Mouse (Mus musculus): Measurements from ENCODE around the gene Slc35b3. TPM values are rescaled to one million over a fixed set of nuclear protein-coding genes. Genes with fewer than 3 reads are reported as not detected.

Gene Slc35b3
- total and polyA plus RNA-seq, 3 experiments = 12.8 to 34.2 (median 26.6) TPM

- H3K36me3 ChIP-seq (replicated peaks) = no peaks in the 10 kb centered on the region
- H3K27me3 ChIP-seq (ENCODE audit: insufficient read depth, low read length) = peaks cover 11% of the 10 kb centered on the region
- no peak for ATAC-seq (ENCODE audit: extremely low read depth, insufficient number of reproducible peaks, low FRiP score, poor library complexity, severe bottlenecking)
- no peaks in the 10 kb centered on the region for H3K9me3 ChIP-seq (replicated peaks)
- no peak overlapping the region for H3K4me3 ChIP-seq (ENCODE audit: low read depth, low read length)
- no peak for DNase-seq (ENCODE audit: low spot score)
- TF ChIP-seq POLR2AphosphoS5 (IDR thresholded peaks at IDR 0.05; ENCODE audit: insufficient replicate concordance, low read depth, low read length) (no peak), GATA1 (IDR thresholded peaks at IDR 0.05; ENCODE audit: borderline replicate concordance, low read length) (no peak), CTCF (IDR thresholded peaks at IDR 0.05; ENCODE audit: low read depth, low read length) (no peak), TAL1 (conservative IDR thresholded peaks at IDR 0.05; ENCODE audit: low read depth, low read length) (no peak), GATA2 (IDR thresholded peaks at IDR 0.05; ENCODE audit: borderline replicate concordance, low read depth, low read length) (no peak)
- H3K4me1 ChIP-seq (ENCODE audit: insufficient read depth, low read depth, low read length) = no peaks in the 10 kb centered on the region
These were observed 11.9 kb upstream of the Slc35b3 start for GRCm38 (mm10) chr13:38972602-38973001.

- no peak for TF ChIP-seq GATA1 (IDR thresholded peaks at IDR 0.05; ENCODE audit: borderline replicate concordance, low read length)
- no peak for TF ChIP-seq GATA2 (IDR thresholded peaks at IDR 0.05; ENCODE audit: borderline replicate concordance, low read depth, low read length)
- no peak for TF ChIP-seq CTCF (IDR thresholded peaks at IDR 0.05; ENCODE audit: low read depth, low read length)
- no peak for TF ChIP-seq TAL1 (conservative IDR thresholded peaks at IDR 0.05; ENCODE audit: low read depth, low read length)
- no peak overlapping the region for H3K4me3 ChIP-seq (ENCODE audit: low read depth, low read length)
- ATAC-seq (ENCODE audit: extremely low read depth, insufficient number of reproducible peaks, low FRiP score, poor library complexity, severe bottlenecking) (no peak), DNase-seq (ENCODE audit: low spot score) (no peak)
- peaks cover 20% of the 10 kb centered on the region for H3K27me3 ChIP-seq (ENCODE audit: insufficient read depth, low read length)
- no peaks in the 10 kb centered on the region for H3K36me3 ChIP-seq (replicated peaks)
- no peaks in the 10 kb centered on the region for H3K9me3 ChIP-seq (replicated peaks)
- peaks cover 7% of the 10 kb centered on the region for H3K4me1 ChIP-seq (ENCODE audit: insufficient read depth, low read depth, low read length)
These were observed 10.4 kb upstream of the Slc35b3 start for GRCm38 (mm10) chr13:38971047-38971446.

GRCm38 (mm10) chr13:38967518-38967917 is 6.8 kb upstream of the Slc35b3 start:
- ATAC-seq (ENCODE audit: extremely low read depth, insufficient number of reproducible peaks, low FRiP score, poor library complexity, severe bottlenecking) (no peak), DNase-seq (ENCODE audit: low spot score) (no peak)
- no peak overlapping the region for H3K4me3 ChIP-seq (ENCODE audit: low read depth, low read length)
- peaks cover 7% of the 10 kb centered on the region for H3K4me1 ChIP-seq (ENCODE audit: insufficient read depth, low read depth, low read length)
- no peaks in the 10 kb centered on the region for H3K36me3 ChIP-seq (replicated peaks)
- no peak for TF ChIP-seq CTCF (IDR thresholded peaks at IDR 0.05; ENCODE audit: low read depth, low read length)
- TF ChIP-seq GATA1 (IDR thresholded peaks at IDR 0.05; ENCODE audit: borderline replicate concordance, low read length) = no peak
- no peak for TF ChIP-seq TAL1 (conservative IDR thresholded peaks at IDR 0.05; ENCODE audit: low read depth, low read length)
- TF ChIP-seq GATA2 (IDR thresholded peaks at IDR 0.05; ENCODE audit: borderline replicate concordance, low read depth, low read length) = no peak
- no peak for TF ChIP-seq POLR2AphosphoS5 (IDR thresholded peaks at IDR 0.05; ENCODE audit: insufficient replicate concordance, low read depth, low read length)
- H3K9me3 ChIP-seq (replicated peaks) = no peaks in the 10 kb centered on the region
- H3K27me3 ChIP-seq (ENCODE audit: insufficient read depth, low read length) = peaks cover 25% of the 10 kb centered on the region

- DNase-seq (ENCODE audit: low spot score) = no peak
- Histone ChIP-seq H3K36me3 (replicated peaks) (no peaks in the 10 kb centered on the region), H3K27me3 (ENCODE audit: insufficient read depth, low read length) (peaks cover 25% of the 10 kb centered on the region), H3K4me3 (ENCODE audit: low read depth, low read length) (no peak overlapping the region), H3K4me1 (ENCODE audit: insufficient read depth, low read depth, low read length) (peaks cover 7% of the 10 kb centered on the region), H3K9me3 (replicated peaks) (no peaks in the 10 kb centered on the region)
- TF ChIP-seq GATA2 (IDR thresholded peaks at IDR 0.05; ENCODE audit: borderline replicate concordance, low read depth, low read length) = no peak
- no peak for TF ChIP-seq TAL1 (conservative IDR thresholded peaks at IDR 0.05; ENCODE audit: low read depth, low read length)
- TF ChIP-seq POLR2AphosphoS5 (IDR thresholded peaks at IDR 0.05; ENCODE audit: insufficient replicate concordance, low read depth, low read length) = no peak
- TF ChIP-seq CTCF (IDR thresholded peaks at IDR 0.05; ENCODE audit: low read depth, low read length) = no peak
- TF ChIP-seq GATA1 (IDR thresholded peaks at IDR 0.05; ENCODE audit: borderline replicate concordance, low read length) = no peak
- no peak for ATAC-seq (ENCODE audit: extremely low read depth, insufficient number of reproducible peaks, low FRiP score, poor library complexity, severe bottlenecking)
These were observed 6.3 kb upstream of the Slc35b3 start for GRCm38 (mm10) chr13:38966922-38967448.

- Histone ChIP-seq H3K9me3 (replicated peaks) (no peaks in the 10 kb centered on the region), H3K4me3 (ENCODE audit: low read depth, low read length) (no peak overlapping the region), H3K27me3 (ENCODE audit: insufficient read depth, low read length) (peaks cover 17% of the 10 kb centered on the region), H3K4me1 (ENCODE audit: insufficient read depth, low read depth, low read length) (peaks cover 33% of the 10 kb centered on the region), H3K36me3 (replicated peaks) (peaks cover 6% of the 10 kb centered on the region)
- TF ChIP-seq CTCF (IDR thresholded peaks at IDR 0.05; ENCODE audit: low read depth, low read length) (no peak), GATA2 (IDR thresholded peaks at IDR 0.05; ENCODE audit: borderline replicate concordance, low read depth, low read length) (no peak), GATA1 (IDR thresholded peaks at IDR 0.05; ENCODE audit: borderline replicate concordance, low read length) (no peak), TAL1 (conservative IDR thresholded peaks at IDR 0.05; ENCODE audit: low read depth, low read length) (no peak), POLR2AphosphoS5 (IDR thresholded peaks at IDR 0.05; ENCODE audit: insufficient replicate concordance, low read depth, low read length) (no peak)
- DNase-seq (ENCODE audit: low spot score) (no peak), ATAC-seq (ENCODE audit: extremely low read depth, insufficient number of reproducible peaks, low FRiP score, poor library complexity, severe bottlenecking) (no peak)
These were observed 2.1 kb upstream of the Slc35b3 start for GRCm38 (mm10) chr13:38962771-38963170.

GRCm38 (mm10) chr13:38958037-38958436 is 2.6 kb downstream of the Slc35b3 start:
- no peak for DNase-seq (ENCODE audit: low spot score)
- ATAC-seq (ENCODE audit: extremely low read depth, insufficient number of reproducible peaks, low FRiP score, poor library complexity, severe bottlenecking) = no peak

More at GRCm38 (mm10) chr13:38958037-38958436, 2.6 kb downstream of the Slc35b3 start:
- Histone ChIP-seq H3K4me3 (ENCODE audit: low read depth, low read length) (peak overlapping the region; percentile 21; the same call in 1 of the 2 replicates), H3K27me3 (ENCODE audit: insufficient read depth, low read length) (no peaks in the 10 kb centered on the region; the same call in 1 of the 2 replicates), H3K4me1 (ENCODE audit: insufficient read depth, low read depth, low read length) (peaks cover 30% of the 10 kb centered on the region), H3K36me3 (replicated peaks) (peaks cover 48% of the 10 kb centered on the region), H3K9me3 (replicated peaks) (no peaks in the 10 kb centered on the region)
- no peak for TF ChIP-seq CTCF (IDR thresholded peaks at IDR 0.05; ENCODE audit: low read depth, low read length)
